Mouse (Mus musculus): ENCODE measurements around the gene Cd300lf. TPM values are rescaled to one million over a fixed set of nuclear protein-coding genes. Genes with fewer than 3 reads are reported as not detected.

Cd300lf gene
- 0.15 and 0.24 TPM in 2 replicates for polyA plus RNA-seq (2016; fragmentation: Nextera tagmentation; extraction: Ambion mirVana)

- no peaks in the 10 kb centered on the region for H3K4me1 ChIP-seq
- no peak within 1 kb of the TSS for H3K4me3 ChIP-seq
- no peaks in the 10 kb centered on the region for H3K36me3 ChIP-seq
- H3K27me3 ChIP-seq, result no peaks in the 10 kb centered on the region
- 87% methylated on average over 8 of the region's 8 CpGs for WGBS
- no peaks in the 10 kb centered on the region for H3K9me3 ChIP-seq
- H3K4me2 ChIP-seq (replicated peaks), result no peak within 1 kb of the TSS
- ATAC-seq (ENCODE audit: low FRiP score, low read depth), result no peak
- H3K9ac ChIP-seq (replicated peaks), result no peak within 1 kb of the TSS
- no peak within 1 kb of the TSS for H3K27ac ChIP-seq (replicated peaks)
These were observed at the start of gene Cd300lf for GRCm38 (mm10) chr11:115133800-115134199. Gene Cd300lf, minus strand, starts transcription at chr11:115133992.

GRCm38 (mm10) chr11:115181913-115182638 lies 48.3 kb upstream of the Cd300lf start:
- H3K27me3 ChIP-seq, result no peaks in the 10 kb centered on the region
- H3K27ac ChIP-seq (replicated peaks), result no peak overlapping the region
- ATAC-seq (ENCODE audit: low FRiP score, low read depth), result no peak
- H3K36me3 ChIP-seq, result no peaks in the 10 kb centered on the region
- no peak overlapping the region for H3K9ac ChIP-seq (replicated peaks)
- no peak overlapping the region for H3K4me2 ChIP-seq (replicated peaks)
- no peaks in the 10 kb centered on the region for H3K9me3 ChIP-seq
- WGBS, result 23% methylated on average over 12 of the region's 12 CpGs
- no peak overlapping the region for H3K4me3 ChIP-seq
- peaks cover 21% of the 10 kb centered on the region for H3K4me1 ChIP-seq

- H3K9me3 ChIP-seq, result no peaks in the 10 kb centered on the region
- no peaks in the 10 kb centered on the region for H3K36me3 ChIP-seq
- H3K27me3 ChIP-seq, result peaks cover 19% of the 10 kb centered on the region
- peaks cover 33% of the 10 kb centered on the region for H3K4me1 ChIP-seq
- no peak overlapping the region for H3K27ac ChIP-seq (replicated peaks)
- ATAC-seq (ENCODE audit: low FRiP score, low read depth), result no peak
- no peak overlapping the region for H3K9ac ChIP-seq (replicated peaks)
- H3K4me3 ChIP-seq, result no peak overlapping the region
- no peak overlapping the region for H3K4me2 ChIP-seq (replicated peaks)
- 88% methylated on average over 6 of the region's 6 CpGs for WGBS
These were observed 46.1 kb upstream of the Cd300lf start for GRCm38 (mm10) chr11:115179881-115180280.

GRCm38 (mm10) chr11:115179191-115179590 lies 45.4 kb upstream of the Cd300lf start:
- H3K4me1 ChIP-seq, result peaks cover 40% of the 10 kb centered on the region
- 72% methylated on average over 6 of the region's 6 CpGs for WGBS
- no peaks in the 10 kb centered on the region for H3K36me3 ChIP-seq

GRCm38 (mm10) chr11:115178766-115179165 lies 45.0 kb upstream of the Cd300lf start:
- peaks cover 44% of the 10 kb centered on the region for H3K4me1 ChIP-seq
- H3K9ac ChIP-seq (replicated peaks), result no peak overlapping the region
- no peak overlapping the region for H3K27ac ChIP-seq (replicated peaks)
- ATAC-seq (ENCODE audit: low FRiP score, low read depth), result no peak
- no peak overlapping the region for H3K4me3 ChIP-seq
- peaks cover 28% of the 10 kb centered on the region for H3K27me3 ChIP-seq
- H3K36me3 ChIP-seq, result no peaks in the 10 kb centered on the region
- H3K4me2 ChIP-seq (replicated peaks), result no peak overlapping the region
- no peaks in the 10 kb centered on the region for H3K9me3 ChIP-seq
- 84% methylated on average over 2 of the region's 2 CpGs for WGBS

More at GRCm38 (mm10) chr11:115179191-115179590, 45.4 kb upstream of the Cd300lf start:
- Histone ChIP-seq H3K4me2 (replicated peaks) (no peak overlapping the region), H3K27ac (replicated peaks) (no peak overlapping the region), H3K9ac (replicated peaks) (no peak overlapping the region), H3K9me3 (no peaks in the 10 kb centered on the region), H3K27me3 (peaks cover 23% of the 10 kb centered on the region), H3K4me3 (no peak overlapping the region)
- no peak for ATAC-seq (ENCODE audit: low FRiP score, low read depth)

- Histone ChIP-seq H3K9ac (replicated peaks) (0 out of 2 replicates have a peak overlapping the region, but pooled peaks have one; percentile 16), H3K27me3 (peaks cover 39% of the 10 kb centered on the region), H3K4me3 (no peak overlapping the region), H3K36me3 (no peaks in the 10 kb centered on the region), H3K4me1 (peaks cover 55% of the 10 kb centered on the region), H3K4me2 (replicated peaks) (peak overlapping the region; percentile 30), H3K9me3 (no peaks in the 10 kb centered on the region), H3K27ac (replicated peaks) (0 out of 2 replicates have a peak overlapping the region, but pooled peaks have one; percentile 26)
- ATAC-seq (ENCODE audit: low FRiP score, low read depth), result peak; percentile 58
- WGBS, result 16% methylated on average over 10 of the region's 10 CpGs
These were observed 43.9 kb upstream of the Cd300lf start for GRCm38 (mm10) chr11:115177559-115178195.

GRCm38 (mm10) chr11:115176399-115177190 lies 42.8 kb upstream of the Cd300lf start:
- 0 out of 2 replicates have a peak overlapping the region, but pooled peaks have one; percentile 16 for H3K9ac ChIP-seq (replicated peaks)
- H3K27me3 ChIP-seq, result peaks cover 49% of the 10 kb centered on the region

GRCm38 (mm10) chr11:115173549-115174339 lies 40.0 kb upstream of the Cd300lf start:
- no peak overlapping the region for H3K4me3 ChIP-seq
- WGBS, result 10% methylated on average over 16 of the region's 16 CpGs
- H3K9ac ChIP-seq (replicated peaks), result no peak overlapping the region
- H3K4me1 ChIP-seq, result peaks cover 65% of the 10 kb centered on the region
- H3K27me3 ChIP-seq, result peaks cover 54% of the 10 kb centered on the region
- ATAC-seq (ENCODE audit: low FRiP score, low read depth), result no peak
- no peak overlapping the region for H3K4me2 ChIP-seq (replicated peaks)
- H3K36me3 ChIP-seq, result no peaks in the 10 kb centered on the region
- H3K9me3 ChIP-seq, result no peaks in the 10 kb centered on the region
- H3K27ac ChIP-seq (replicated peaks), result no peak overlapping the region

More at GRCm38 (mm10) chr11:115176399-115177190, 42.8 kb upstream of the Cd300lf start:
- no peak overlapping the region for H3K4me3 ChIP-seq
- no peak overlapping the region for H3K4me2 ChIP-seq (replicated peaks)
- 54% methylated on average over 24 of the region's 24 CpGs for WGBS
- H3K4me1 ChIP-seq, result peaks cover 65% of the 10 kb centered on the region
- ATAC-seq (ENCODE audit: low FRiP score, low read depth), result no peak
- no peaks in the 10 kb centered on the region for H3K36me3 ChIP-seq
- H3K27ac ChIP-seq (replicated peaks), result no peak overlapping the region
- no peaks in the 10 kb centered on the region for H3K9me3 ChIP-seq

- Histone ChIP-seq H3K36me3 (no peaks in the 10 kb centered on the region), H3K4me2 (replicated peaks) (no peak overlapping the region), H3K4me1 (peaks cover 61% of the 10 kb centered on the region), H3K4me3 (no peak overlapping the region), H3K9ac (replicated peaks) (no peak overlapping the region), H3K27me3 (peaks cover 54% of the 10 kb centered on the region), H3K9me3 (no peaks in the 10 kb centered on the region), H3K27ac (replicated peaks) (no peak overlapping the region)
- 15% methylated on average over 4 of the region's 4 CpGs for WGBS
- 0 out of 2 replicates have a peak, but pooled peaks have one; percentile 54 for ATAC-seq (ENCODE audit: low FRiP score, low read depth)
These were observed 39.1 kb upstream of the Cd300lf start for GRCm38 (mm10) chr11:115172825-115173287.

- Histone ChIP-seq H3K9ac (replicated peaks) (no peak overlapping the region), H3K4me3 (no peak overlapping the region), H3K4me1 (peaks cover 45% of the 10 kb centered on the region), H3K9me3 (no peaks in the 10 kb centered on the region), H3K27ac (replicated peaks) (no peak overlapping the region), H3K36me3 (no peaks in the 10 kb centered on the region), H3K4me2 (replicated peaks) (no peak overlapping the region), H3K27me3 (peaks cover 48% of the 10 kb centered on the region)
- ATAC-seq (ENCODE audit: low FRiP score, low read depth), result no peak
- WGBS, result 44% methylated on average over 8 of the region's 8 CpGs
These were observed 37.3 kb upstream of the Cd300lf start for GRCm38 (mm10) chr11:115171125-115171524.

- Histone ChIP-seq H3K4me1 (peaks cover 40% of the 10 kb centered on the region), H3K4me3 (no peak overlapping the region), H3K9ac (replicated peaks) (no peak overlapping the region), H3K4me2 (replicated peaks) (no peak overlapping the region), H3K27ac (replicated peaks) (no peak overlapping the region), H3K9me3 (no peaks in the 10 kb centered on the region), H3K27me3 (peaks cover 51% of the 10 kb centered on the region), H3K36me3 (no peaks in the 10 kb centered on the region)
- ATAC-seq (ENCODE audit: low FRiP score, low read depth), result no peak
- WGBS, result 88% methylated on average over 4 of the region's 4 CpGs
These were observed 35.6 kb upstream of the Cd300lf start for GRCm38 (mm10) chr11:115169430-115169829.

All from midbrain, embryonic 12.5 days (tissue).